In genomic region chr11:104178893-104179292, GRCm38 (mm10) we compare ENCODE assay signal across 15 mouse cellular contexts.
A peak's percentile ranks its signal among the peaks of the same experiment; 100 is the strongest.
DNase-seq lines count a peak whose midpoint lies in the region.
"Had no signal": no experiment of that assay in that cellular context is flagged by ENCODE, and none has a peak within 500 bp of the region (broad histone marks: within the 10 kb centered on the region; RNA-seq: fewer than 3 reads in every experiment).

No protein-coding gene starts in this region.

- peak; percentile 28 to 36 for DNase-seq in cerebellum, postnatal 10 days
- DNase-seq in cerebellum, postnatal 36 days, result no peak
- peak; percentile 35 for DNase-seq in retina, postnatal 1 day
- DNase-seq in retina, embryonic 14.5 days (ENCODE audit: low spot score), result no peak
- peak; percentile 31 for DNase-seq in embryo, embryonic 11 days
- DNase-seq in right cerebral cortex, postnatal 25 days, result peak; percentile 31
- DNase-seq in urinary bladder, adult 18-20 months (ENCODE audit: low spot score in 2 of 2), result no peak
- no peak for DNase-seq in spleen, postnatal 14 days (ENCODE audit: low spot score in 2 of 2)
- DNase-seq: adrenal gland, postnatal 36 days; gastrocnemius, postnatal 25 days; kidney, adult 11 months; kidney, postnatal 36 days; layer of hippocampus, postnatal 36 days; lung, postnatal 10 days; thymus, postnatal 25 days had no signal

Comparison
In these comparisons a context has a peak if more than half of its experiments do, and no peak if none do; other contexts are left out.
1. DNase-seq: peak in cerebellum, postnatal 10 days (2 of 2), retina, postnatal 1 day (single experiment), embryo, embryonic 11 days (single experiment) and right cerebral cortex, postnatal 25 days (single experiment); none in cerebellum, postnatal 36 days (0 of 2), retina, embryonic 14.5 days (single experiment), urinary bladder, adult 18-20 months (0 of 2) and spleen, postnatal 14 days (0 of 2).